Mouse (Mus musculus): ENCODE results near the gene Gzmm. TPM values are rescaled to one million over a fixed set of nuclear protein-coding genes. Genes with fewer than 3 reads are reported as not detected.
A peak's percentile ranks its signal among the peaks of the same experiment; 100 is the strongest.

Gene Gzmm
- total and polyA plus RNA-seq, 2 experiments, result 0.09 to 0.37 TPM

GRCm38 (mm10) chr10:79668771-79669575 is 19.8 kb upstream of the Gzmm start, which contains the start of gene Tpgs1:
Gene Tpgs1 (plus strand): TSS chr10:79669369.
- peaks cover 7% of the 10 kb centered on the region for H3K4me1 ChIP-seq (ENCODE audit: control insufficient read depth, insufficient read depth, low read length)
- peak within 1 kb of the TSS; percentile 69 for H3K27ac ChIP-seq (replicated peaks; ENCODE audit: insufficient read depth, low read depth, low read length)
- H3K27me3 ChIP-seq (ENCODE audit: control insufficient read depth, insufficient read depth, low read length), result no peaks in the 10 kb centered on the region
- under 1% methylated on average over 45 of the region's 45 CpGs for WGBS
- peak within 1 kb of the TSS; percentile 84 for H3K4me3 ChIP-seq (ENCODE audit: insufficient read depth, low read depth, low read length)
- H3K36me3 ChIP-seq (ENCODE audit: control insufficient read depth, insufficient read depth, low read length), result no peaks in the 10 kb centered on the region
- peaks cover 5% of the 10 kb centered on the region; the same call in 1 of the 2 replicates for H3K79me2 ChIP-seq (ENCODE audit: control insufficient read depth, insufficient read depth, low read length)
- H3K9ac ChIP-seq (ENCODE audit: low read depth, low read length), result peak within 1 kb of the TSS; percentile 83
- no peak for TF ChIP-seq POLR2A (IDR thresholded peaks at IDR 0.05; ENCODE audit: extremely low read depth, insufficient read depth, low read length)
- peak; percentile 60 for TF ChIP-seq CTCF (IDR thresholded peaks at IDR 0.05; ENCODE audit: low read depth, low read length)
- peak; percentile 86 for DNase-seq (ENCODE audit: extremely low read depth, low read depth, low spot score)

- H3K4me1 ChIP-seq (ENCODE audit: control insufficient read depth, insufficient read depth, low read length), result peaks cover 7% of the 10 kb centered on the region
- TF ChIP-seq CTCF (IDR thresholded peaks at IDR 0.05; ENCODE audit: low read depth, low read length) (no peak), POLR2A (IDR thresholded peaks at IDR 0.05; ENCODE audit: extremely low read depth, insufficient read depth, low read length) (no peak)
- peak; percentile 27 for DNase-seq (ENCODE audit: extremely low read depth, low read depth, low spot score)
- no peaks in the 10 kb centered on the region for H3K36me3 ChIP-seq (ENCODE audit: control insufficient read depth, insufficient read depth, low read length)
- peak overlapping the region; percentile 83 for H3K9ac ChIP-seq (ENCODE audit: low read depth, low read length)
- peak overlapping the region; percentile 84 for H3K4me3 ChIP-seq (ENCODE audit: insufficient read depth, low read depth, low read length)
- peaks cover 5% of the 10 kb centered on the region; the same call in 1 of the 2 replicates for H3K79me2 ChIP-seq (ENCODE audit: control insufficient read depth, insufficient read depth, low read length)
- WGBS, result under 1% methylated on average over 47 of the region's 47 CpGs
- H3K27ac ChIP-seq (replicated peaks; ENCODE audit: insufficient read depth, low read depth, low read length), result peak overlapping the region; percentile 64
- H3K27me3 ChIP-seq (ENCODE audit: control insufficient read depth, insufficient read depth, low read length), result no peaks in the 10 kb centered on the region
Observed at GRCm38 (mm10) chr10:79669576-79670057, 19.2 kb upstream of the Gzmm start.

GRCm38 (mm10) chr10:79670071-79670888 is 18.5 kb upstream of the Gzmm start:
- WGBS, result 41% methylated on average over 15 of the region's 15 CpGs
- H3K79me2 ChIP-seq (ENCODE audit: control insufficient read depth, insufficient read depth, low read length), result peaks cover 5% of the 10 kb centered on the region; the same call in 1 of the 2 replicates
- peaks cover 7% of the 10 kb centered on the region for H3K4me1 ChIP-seq (ENCODE audit: control insufficient read depth, insufficient read depth, low read length)
- no peaks in the 10 kb centered on the region for H3K27me3 ChIP-seq (ENCODE audit: control insufficient read depth, insufficient read depth, low read length)
- DNase-seq (ENCODE audit: extremely low read depth, low read depth, low spot score), result no peak
- no peak overlapping the region for H3K27ac ChIP-seq (replicated peaks; ENCODE audit: insufficient read depth, low read depth, low read length)
- H3K4me3 ChIP-seq (ENCODE audit: insufficient read depth, low read depth, low read length), result peak overlapping the region; percentile 84
- H3K9ac ChIP-seq (ENCODE audit: low read depth, low read length), result peak overlapping the region; percentile 83
- TF ChIP-seq CTCF (IDR thresholded peaks at IDR 0.05; ENCODE audit: low read depth, low read length), result no peak
- no peak for TF ChIP-seq POLR2A (IDR thresholded peaks at IDR 0.05; ENCODE audit: extremely low read depth, insufficient read depth, low read length)
- no peaks in the 10 kb centered on the region for H3K36me3 ChIP-seq (ENCODE audit: control insufficient read depth, insufficient read depth, low read length)

GRCm38 (mm10) chr10:79671396-79672087 is 17.3 kb upstream of the Gzmm start:
- H3K27ac ChIP-seq (replicated peaks; ENCODE audit: insufficient read depth, low read depth, low read length), result no peak overlapping the region
- 92% methylated on average over 6 of the region's 6 CpGs for WGBS
- H3K36me3 ChIP-seq (ENCODE audit: control insufficient read depth, insufficient read depth, low read length), result no peaks in the 10 kb centered on the region

GRCm38 (mm10) chr10:79672088-79672455 is 16.7 kb upstream of the Gzmm start:
- H3K4me1 ChIP-seq (ENCODE audit: control insufficient read depth, insufficient read depth, low read length), result peaks cover 7% of the 10 kb centered on the region
- H3K79me2 ChIP-seq (ENCODE audit: control insufficient read depth, insufficient read depth, low read length), result peaks cover 5% of the 10 kb centered on the region; the same call in 1 of the 2 replicates
- no peak overlapping the region for H3K27ac ChIP-seq (replicated peaks; ENCODE audit: insufficient read depth, low read depth, low read length)
- no peaks in the 10 kb centered on the region for H3K36me3 ChIP-seq (ENCODE audit: control insufficient read depth, insufficient read depth, low read length)
- no peaks in the 10 kb centered on the region for H3K27me3 ChIP-seq (ENCODE audit: control insufficient read depth, insufficient read depth, low read length)
- H3K9ac ChIP-seq (ENCODE audit: low read depth, low read length), result no peak overlapping the region
- whole genome bisulfite sequencing, result 63% methylated on average over 3 of the region's 3 CpGs
- TF ChIP-seq POLR2A (IDR thresholded peaks at IDR 0.05; ENCODE audit: extremely low read depth, insufficient read depth, low read length) (no peak), CTCF (IDR thresholded peaks at IDR 0.05; ENCODE audit: low read depth, low read length) (0 out of 2 replicates have a peak, but pooled peaks have one; percentile 1)
- no peak overlapping the region for H3K4me3 ChIP-seq (ENCODE audit: insufficient read depth, low read depth, low read length)
- DNase-seq (ENCODE audit: extremely low read depth, low read depth, low spot score), result no peak

More at GRCm38 (mm10) chr10:79671396-79672087, 17.3 kb upstream of the Gzmm start:
- H3K9ac ChIP-seq (ENCODE audit: low read depth, low read length), result no peak overlapping the region
- TF ChIP-seq CTCF (IDR thresholded peaks at IDR 0.05; ENCODE audit: low read depth, low read length) (no peak), POLR2A (IDR thresholded peaks at IDR 0.05; ENCODE audit: extremely low read depth, insufficient read depth, low read length) (no peak)
- H3K4me3 ChIP-seq (ENCODE audit: insufficient read depth, low read depth, low read length), result no peak overlapping the region
- H3K27me3 ChIP-seq (ENCODE audit: control insufficient read depth, insufficient read depth, low read length), result no peaks in the 10 kb centered on the region
- H3K79me2 ChIP-seq (ENCODE audit: control insufficient read depth, insufficient read depth, low read length), result peaks cover 5% of the 10 kb centered on the region; the same call in 1 of the 2 replicates
- peaks cover 7% of the 10 kb centered on the region for H3K4me1 ChIP-seq (ENCODE audit: control insufficient read depth, insufficient read depth, low read length)
- DNase-seq (ENCODE audit: extremely low read depth, low read depth, low spot score), result no peak

Measured in liver, adult 2 months (tissue).